ENCODE assay signal across 12 mouse cellular contexts in the genomic region with DNA sequence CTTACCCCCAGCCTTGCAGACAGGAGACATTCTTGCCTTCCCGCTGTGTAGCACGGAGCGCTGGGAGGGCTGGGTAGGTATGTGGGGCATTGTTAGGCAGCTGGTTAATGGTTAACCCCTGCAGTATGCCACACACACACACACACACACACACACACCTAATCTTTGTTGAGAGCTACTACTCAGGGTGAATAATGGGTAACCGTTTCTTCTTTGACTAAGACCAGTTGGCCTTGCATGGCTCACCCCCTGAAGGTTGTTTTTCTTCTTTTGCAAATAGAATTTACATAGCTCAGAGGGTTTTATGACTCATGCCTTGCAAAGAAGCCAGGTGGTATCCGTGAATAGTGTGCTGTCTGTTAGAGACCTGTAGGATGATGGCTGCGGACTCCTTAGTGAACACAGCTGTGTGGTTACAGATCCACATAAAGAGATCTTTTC. TPM values are rescaled to one million over a fixed set of nuclear protein-coding genes. Genes with fewer than 3 reads are reported as not detected.
A peak's percentile ranks its signal among the peaks of the same experiment; 100 is the strongest.
DNase-seq lines count a peak whose midpoint lies in the region; ATAC-seq and TF ChIP-seq lines count a peak whose summit lies in the region.
"Had no signal": no experiment of that assay in that cellular context is flagged by ENCODE, and none has a peak within 500 bp of the region (broad histone marks: within the 10 kb centered on the region; RNA-seq: fewer than 3 reads in every experiment).

No protein-coding gene starts in this region.

- TF ChIP-seq CTCF in left cerebral cortex, adult 2 months (IDR thresholded peaks at IDR 0.05) = no peak
- TF ChIP-seq CTCF in Patski (IDR thresholded peaks at IDR 0.05) = no peak

- CTCF ChIA-PET in Patski (lab: Charles Lee) = interaction anchor here (0.8 to 1.5 kb wide), 8 partner anchors 9 to 34 kb away, joined by 3 to 6 read pairs (median 3); partner anchors contain the start of gene Ptpn14

- H3K4me2 ChIP-seq in limb, embryonic 15.5 days = no peak overlapping the region
- H3K4me2 ChIP-seq: liver, embryonic 12.5 days had no signal

- ATAC-seq in Patski = peak; percentile 87
- ATAC-seq in limb, embryonic 15.5 days (ENCODE audit: insufficient number of reproducible peaks, low FRiP score, low TSS enrichment, low read depth) = no peak
- ATAC-seq in cerebellum, adult (ENCODE audit: insufficient number of reproducible peaks, low FRiP score, low TSS enrichment) = no peak
- no peak for ATAC-seq in inflammation-experienced regulatory T-cells, adult 6 months
- ATAC-seq: liver, embryonic 12.5 days had no signal

- no peaks in the 10 kb centered on the region for H3K36me3 ChIP-seq in limb, embryonic 15.5 days
- H3K36me3 ChIP-seq: G1E; liver, embryonic 12.5 days had no signal

- H3K27ac ChIP-seq in left cerebral cortex, adult 2 months = no peak overlapping the region
- H3K27ac ChIP-seq in limb, embryonic 15.5 days = peak overlapping the region; percentile 44; the same call in 1 of the 2 replicates
- H3K27ac ChIP-seq: liver, embryonic 12.5 days had no signal

- DNase-seq in left cerebral cortex, postnatal 14 days (ENCODE audit: low spot score in 2 of 2) = peak; percentile 15 to 61
- no peak for DNase-seq in left cerebral cortex, adult 2 months (ENCODE audit: extremely low spot score in 1 of 2, low spot score in 2 of 2)
- peak; percentile 80 for DNase-seq in Patski (ENCODE audit: low read depth, low spot score)
- DNase-seq in kidney, adult 11 months = peak; percentile 81
- DNase-seq in frontal cortex, postnatal 10 days (ENCODE audit: low spot score in 2 of 2) = no peak
- DNase-seq: cerebellum, adult 9-10 months; thymus, postnatal 4 days had no signal

- H3K4me1 ChIP-seq in limb, embryonic 15.5 days = peaks cover 23% of the 10 kb centered on the region

- no peak overlapping the region for H3K4me3 ChIP-seq in left cerebral cortex, adult 2 months
- no peak overlapping the region for H3K4me3 ChIP-seq in limb, embryonic 15.5 days
- H3K4me3 ChIP-seq: liver, embryonic 12.5 days had no signal

- POLR2A ChIA-PET in Patski (lab: Charles Lee) = interaction anchor here (0.8 to 2.7 kb wide), 4 partner anchors 12 to 33 kb away, joined by 4 to 8 read pairs (median 6); no protein-coding TSS in a partner anchor

- WGBS in limb, embryonic 15.5 days = 12% methylated on average over 6 of the region's 6 CpGs

- in situ Hi-C loops in Patski (cut with MboI; ENCODE audit: low pct_unique_long_range_greater_than_20kb) = no loop called here

- no peak overlapping the region for H3K9ac ChIP-seq in limb, embryonic 15.5 days
- H3K9ac ChIP-seq: liver, embryonic 12.5 days had no signal

- intact Hi-C loops in left cerebral cortex, postnatal 14 days (cut with DNase I) = no loop called here
- intact Hi-C loops in left cerebral cortex, adult 2 months (cut with DNase I) = no loop called here

- H3K27me3 ChIP-seq in Patski = no peaks in the 10 kb centered on the region
- no peaks in the 10 kb centered on the region for H3K27me3 ChIP-seq in limb, embryonic 15.5 days
- H3K27me3 ChIP-seq: liver, embryonic 12.5 days had no signal

- no peaks in the 10 kb centered on the region for H3K9me3 ChIP-seq in limb, embryonic 15.5 days
- H3K9me3 ChIP-seq: liver, embryonic 12.5 days had no signal

RNA-seq across cellular contexts. Expression of gene Ptpn14, which starts 33.5 kb away (rescaled TPM):
- total RNA-seq in left cerebral cortex, postnatal 14 days (2021) = 10 to 100 TPM; 10.3 to 11.5 TPM
- 10 to 100 TPM; 13.2 to 13.9 TPM for total RNA-seq in left cerebral cortex, adult 2 months (2021)
- polyA plus RNA-seq in Patski (2021) = 56.8 TPM
- polyA plus RNA-seq in limb, embryonic 15.5 days (2015; fragmentation: Nextera tagmentation; extraction: Ambion mirVana) = 11.8 and 12.9 TPM in 2 replicates
- polyA plus RNA-seq in inflammation-experienced regulatory T-cells, adult 6 months (2017; shearing (Covaris generic)) = under 1 TPM in 2 of 3 experiments, not detected in 1; 0.10 to 0.23 TPM
- polyA plus RNA-seq: G1E had no signal

Comparison
In these comparisons a context has a peak if more than half of its experiments do, and no peak if none do; other contexts are left out.
1. DNase-seq: peak in left cerebral cortex, postnatal 14 days (2 of 2), Patski (single experiment) and kidney, adult 11 months (single experiment); none in left cerebral cortex, adult 2 months (0 of 2) and frontal cortex, postnatal 10 days (0 of 2).
2. RNA of gene Ptpn14, which starts 33.5 kb away (polyA plus RNA-seq): 56.8 TPM in Patski (single experiment) and 11.8 to 12.9 TPM in limb, embryonic 15.5 days; 0.10 to 0.23 TPM in inflammation-experienced regulatory T-cells, adult 6 months; every median in the first group is over 10 times any median in the second.